Mouse (Mus musculus): ENCODE data around the gene Clptm1.

GRCm38 (mm10) chr7:19694336-19695212 lies 29.7 kb upstream of the Clptm1 start:
- TF ChIP-seq EP300 (IDR thresholded peaks at IDR 0.05; ENCODE audit: low read depth) (no peak), CTCF (IDR thresholded peaks at IDR 0.05; ENCODE audit: low read depth) (no peak)

Measured in liver, embryonic 14.5 days (tissue).